Mouse (Mus musculus): ENCODE measurements around the gene Noxa1.

Gene Noxa1

DNA sequence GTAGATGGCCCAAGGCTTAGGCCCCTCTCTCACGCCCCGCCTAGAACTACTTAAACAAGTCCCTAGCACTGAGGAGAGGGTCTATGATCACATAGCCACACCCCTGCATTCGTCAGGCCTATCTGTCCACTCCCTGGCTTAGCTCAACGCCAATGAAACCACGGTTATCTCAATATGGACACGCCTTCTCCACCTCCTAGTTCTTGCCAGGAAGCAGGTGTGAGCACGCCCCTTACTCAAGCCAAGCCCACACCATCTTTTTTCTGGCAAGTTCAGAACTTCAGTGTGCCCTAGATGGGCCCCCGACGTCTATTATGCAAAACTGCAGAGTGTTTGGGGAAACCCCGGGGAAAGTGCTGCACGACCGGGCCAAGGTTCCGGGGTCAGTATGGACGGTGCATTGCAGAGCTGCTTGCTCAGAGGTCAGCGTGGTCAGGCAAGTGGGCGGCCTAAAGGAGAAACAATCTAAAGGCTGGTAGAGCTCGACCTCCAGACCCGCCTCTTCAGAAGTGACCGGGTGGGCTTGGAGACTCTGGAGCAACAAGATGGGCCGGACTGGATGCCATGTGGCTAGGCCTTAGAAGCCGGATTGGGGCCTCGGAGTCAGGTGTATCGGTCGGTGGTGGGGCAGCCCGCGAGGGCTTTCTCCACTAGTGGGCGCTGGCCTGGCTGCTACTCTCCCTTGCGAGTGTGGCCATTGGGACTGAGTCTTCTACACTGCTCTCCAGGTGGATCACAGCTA is at the start of gene Noxa1:
TSS of gene Noxa1 (minus strand) at position 41 of the 742 bp plus-strand sequence.
- in situ Hi-C loops (cut with MboI; ENCODE audit: low sequenced_read_pairs) = no loop called here

DNA sequence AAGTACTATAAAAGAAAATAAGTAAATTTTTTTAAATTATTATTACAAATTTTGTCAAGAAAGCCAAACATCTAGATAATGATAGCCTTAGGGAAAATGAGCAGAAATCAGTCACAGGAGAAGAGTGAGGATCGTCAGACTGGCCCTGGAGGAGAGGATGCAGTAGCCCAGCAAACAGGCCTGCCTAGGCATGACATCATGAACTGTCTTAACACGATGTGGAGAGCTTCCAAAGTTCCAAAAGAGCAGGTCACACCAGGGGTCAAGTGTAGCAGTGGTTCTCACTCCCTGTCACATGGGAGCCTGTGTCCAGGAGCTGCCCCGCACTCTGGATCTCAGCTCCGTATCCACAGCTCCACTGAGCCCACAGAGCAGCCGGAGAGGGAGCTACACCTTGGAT is 47.0 kb upstream of the Noxa1 start:
- in situ Hi-C loops (cut with MboI; ENCODE audit: low sequenced_read_pairs) = no loop called here

DNA sequence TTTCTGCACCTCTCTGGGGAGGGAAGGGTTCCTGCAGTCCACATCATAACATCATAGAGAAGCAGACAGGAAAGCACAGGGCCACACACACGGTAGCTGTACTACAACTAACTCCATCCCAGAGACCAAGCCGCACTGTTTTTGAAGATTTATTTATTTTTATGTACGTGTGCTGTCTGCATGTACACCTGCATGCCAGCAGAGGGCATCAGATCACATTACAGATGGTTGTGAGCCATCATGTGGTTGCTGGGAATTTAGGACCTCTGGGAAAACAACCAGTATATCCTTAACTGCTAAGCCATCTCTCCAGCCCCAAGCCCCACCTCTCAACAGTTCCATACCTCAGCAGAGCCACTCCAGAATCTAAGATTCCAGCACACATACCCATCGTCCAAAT is 46.2 kb upstream of the Noxa1 start:
- in situ Hi-C loops (cut with MboI; ENCODE audit: low sequenced_read_pairs) = no loop called here

GRCm38 (mm10) chr2:25137832-25138231 is 42.9 kb upstream of the Noxa1 start:
- in situ Hi-C loops (cut with MboI; ENCODE audit: low sequenced_read_pairs) = no loop called here

DNA sequence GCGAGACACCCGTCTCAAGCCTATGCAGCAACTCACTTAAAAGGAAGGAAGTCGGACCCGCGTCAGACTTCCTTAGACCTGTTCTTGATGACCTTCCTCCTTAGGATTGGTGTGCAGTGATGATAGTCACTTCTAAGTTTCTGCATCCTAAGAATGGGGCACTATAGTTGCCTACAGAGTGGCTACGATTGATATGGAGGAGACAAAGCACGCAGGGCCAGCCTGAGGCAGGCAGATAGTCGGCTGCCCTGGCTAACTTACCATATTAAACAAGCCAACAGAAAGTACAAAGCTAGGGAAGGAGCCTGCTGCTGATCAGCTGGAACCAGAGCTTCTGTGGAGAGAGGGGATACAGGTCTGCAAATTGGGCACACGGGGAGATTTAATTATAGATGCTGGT is 36.7 kb upstream of the Noxa1 start:
- in situ Hi-C loops (cut with MboI; ENCODE audit: low sequenced_read_pairs) = no loop called here

DNA sequence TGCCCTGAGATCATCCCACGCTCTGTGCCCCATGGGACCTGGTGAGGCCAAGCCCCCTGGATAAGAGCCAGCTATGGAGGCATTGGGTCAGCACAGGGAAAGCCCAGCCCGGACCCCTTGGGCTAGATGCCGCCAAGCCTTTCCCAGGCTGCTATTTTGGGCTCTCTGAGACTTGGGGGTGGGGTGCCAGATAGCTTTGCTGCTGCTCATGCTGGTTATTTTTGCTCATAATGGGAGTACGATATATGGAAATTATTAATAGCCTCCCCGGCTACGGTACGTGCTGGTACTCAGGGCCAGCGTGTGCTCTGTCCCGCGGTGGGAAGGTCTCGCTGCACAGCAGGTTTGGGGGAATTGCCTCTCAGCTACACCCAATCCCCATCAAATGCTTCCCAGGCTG is 33.1 kb upstream of the Noxa1 start:
- in situ Hi-C loops (cut with MboI; ENCODE audit: low sequenced_read_pairs) = no loop called here

DNA sequence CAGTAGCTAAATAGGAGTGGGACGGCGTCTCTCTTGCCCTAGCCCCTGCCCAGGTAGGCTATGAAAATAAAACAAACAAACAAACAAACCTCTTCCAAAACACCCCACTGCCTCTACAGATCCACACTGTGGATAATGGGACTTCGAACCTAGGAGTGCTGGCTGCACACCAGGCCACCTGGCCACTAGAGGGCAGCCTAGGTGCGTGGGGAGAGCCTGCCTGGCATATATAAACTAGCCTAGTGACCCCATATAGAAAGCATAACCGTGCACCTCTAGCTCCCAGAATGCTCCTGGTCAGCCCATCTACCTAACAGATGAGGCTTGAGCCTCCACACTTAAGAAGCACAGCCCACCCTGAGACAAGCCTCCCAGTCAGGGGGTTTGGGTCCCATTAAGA is 32.3 kb upstream of the Noxa1 start:
- in situ Hi-C loops (cut with MboI; ENCODE audit: low sequenced_read_pairs) = no loop called here

- in situ Hi-C loops (cut with MboI; ENCODE audit: low sequenced_read_pairs) = no loop called here
Measured at GRCm38 (mm10) chr2:25126011-25127010, 31.4 kb upstream of the Noxa1 start.

DNA sequence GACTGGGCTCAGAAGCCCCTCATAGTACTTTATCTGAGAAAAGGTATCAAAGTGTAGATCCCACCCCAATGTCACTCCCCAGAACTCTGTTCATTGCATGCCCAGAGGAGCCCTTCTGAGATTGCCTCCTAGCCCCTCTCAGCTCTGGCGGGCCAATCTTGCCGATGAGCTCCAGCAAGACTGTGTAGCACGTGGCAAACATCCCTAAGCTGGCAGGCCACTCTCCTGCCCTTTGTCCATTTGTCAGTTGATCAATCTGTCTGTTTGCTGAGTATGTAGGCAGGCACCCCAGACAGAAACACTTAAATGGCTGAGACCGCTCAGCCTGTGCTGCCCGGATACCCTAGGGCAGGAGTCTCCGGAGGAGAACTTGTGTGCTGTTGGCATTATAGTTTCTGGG is 30.2 kb upstream of the Noxa1 start:
- in situ Hi-C loops (cut with MboI; ENCODE audit: low sequenced_read_pairs) = no loop called here

DNA sequence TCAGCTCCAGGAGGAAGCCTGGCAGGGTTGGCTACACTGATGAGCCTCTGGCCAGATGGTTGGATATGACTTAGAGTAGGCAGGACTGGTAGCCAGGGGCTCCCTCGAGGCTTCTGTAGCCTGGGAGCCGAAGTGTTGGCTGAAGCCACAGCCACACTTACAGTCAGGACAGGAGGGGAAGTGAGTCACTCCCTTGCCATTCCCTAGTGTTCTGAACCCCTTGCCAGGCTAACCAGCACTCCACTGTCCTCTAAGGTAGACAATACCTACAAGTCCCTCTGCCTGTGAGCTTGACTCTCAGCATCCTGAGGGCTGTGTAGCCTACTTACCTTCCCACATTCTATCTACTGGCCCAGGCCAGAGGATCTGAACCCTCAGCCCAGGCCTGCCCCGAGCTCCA is 29.5 kb upstream of the Noxa1 start:
- in situ Hi-C loops (cut with MboI; ENCODE audit: low sequenced_read_pairs) = no loop called here

- in situ Hi-C loops (cut with MboI; ENCODE audit: low sequenced_read_pairs) = no loop called here
Measured at GRCm38 (mm10) chr2:25123527-25123926, 28.6 kb upstream of the Noxa1 start.

GRCm38 (mm10) chr2:25122666-25123065 is 27.7 kb upstream of the Noxa1 start:
- in situ Hi-C loops (cut with MboI; ENCODE audit: low sequenced_read_pairs) = no loop called here

DNA sequence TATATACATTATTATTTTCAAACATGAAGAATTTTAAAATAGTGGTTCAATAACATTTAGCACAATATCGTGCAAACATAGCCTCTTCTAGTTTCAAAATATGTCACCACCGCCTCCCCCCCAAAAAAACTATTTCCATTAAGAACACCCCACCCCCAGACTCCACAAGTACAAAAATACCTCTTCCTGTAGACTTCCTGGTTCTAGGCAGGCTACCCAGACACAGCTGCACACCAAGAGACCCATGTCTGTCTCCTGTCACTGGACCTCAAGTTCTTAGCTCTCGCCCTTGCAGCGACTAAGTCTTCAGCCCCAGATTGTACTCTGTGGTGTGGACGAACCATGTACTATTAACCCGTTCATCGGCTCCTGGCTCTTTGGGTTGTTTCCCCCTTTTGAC is 26.0 kb upstream of the Noxa1 start:
- in situ Hi-C loops (cut with MboI; ENCODE audit: low sequenced_read_pairs) = no loop called here

DNA sequence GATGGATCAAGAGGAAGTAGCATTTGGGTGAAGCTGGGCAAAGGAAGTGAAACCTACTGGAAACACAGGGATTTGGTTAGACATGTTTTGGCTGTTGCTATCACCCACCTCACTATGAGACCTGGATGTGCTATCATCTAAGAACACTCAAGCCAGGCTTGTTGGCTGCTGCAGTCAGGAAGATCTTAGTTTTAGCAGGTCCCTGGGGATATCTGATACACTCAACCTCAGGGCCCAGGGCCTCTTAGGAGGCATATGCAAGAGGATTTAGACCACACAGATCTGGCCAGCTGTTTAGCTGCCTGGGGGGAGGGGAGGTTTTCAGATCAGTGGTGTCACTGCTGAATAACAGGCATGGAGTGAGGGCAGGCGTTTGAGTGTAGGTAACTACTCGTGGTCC is 20.5 kb upstream of the Noxa1 start:
- in situ Hi-C loops (cut with MboI; ENCODE audit: low sequenced_read_pairs) = no loop called here

GRCm38 (mm10) chr2:25114308-25114707 is 19.4 kb upstream of the Noxa1 start:
- in situ Hi-C loops (cut with MboI; ENCODE audit: low sequenced_read_pairs) = no loop called here

DNA sequence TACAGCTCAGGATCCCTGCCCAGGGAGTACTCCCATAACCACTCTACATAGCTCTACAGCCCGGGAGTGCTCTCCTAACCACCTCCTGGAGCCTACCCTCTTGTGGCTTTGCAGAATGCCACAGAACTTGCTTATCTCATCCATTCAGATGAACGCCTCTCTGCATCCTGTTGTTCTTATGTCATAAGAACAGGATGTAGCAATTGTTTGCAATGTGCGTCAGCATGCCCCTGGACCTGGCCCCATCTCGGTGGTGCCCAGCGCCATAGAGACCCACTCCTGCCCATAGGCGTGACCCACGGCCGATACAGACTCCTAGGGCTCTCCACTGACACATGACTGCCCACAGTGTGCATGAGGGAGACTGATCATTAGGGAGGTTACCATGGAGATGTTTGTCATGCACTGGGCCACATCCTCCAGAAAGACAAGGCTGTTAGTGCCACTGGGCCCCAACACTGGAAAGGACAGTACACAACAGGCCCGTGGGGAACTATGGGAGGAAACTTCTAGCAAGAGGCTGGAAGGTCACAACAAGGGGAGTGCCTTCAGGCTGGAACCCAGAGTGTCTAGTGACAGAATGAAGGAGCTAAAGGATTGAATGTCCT is 16.3 kb upstream of the Noxa1 start:
- in situ Hi-C loops (cut with MboI; ENCODE audit: low sequenced_read_pairs) = no loop called here

- in situ Hi-C loops (cut with MboI; ENCODE audit: low sequenced_read_pairs) = no loop called here
Measured at GRCm38 (mm10) chr2:25110505-25111183, 15.7 kb upstream of the Noxa1 start.

GRCm38 (mm10) chr2:25109487-25109886 is 14.5 kb upstream of the Noxa1 start:
- in situ Hi-C loops (cut with MboI; ENCODE audit: low sequenced_read_pairs) = no loop called here

DNA sequence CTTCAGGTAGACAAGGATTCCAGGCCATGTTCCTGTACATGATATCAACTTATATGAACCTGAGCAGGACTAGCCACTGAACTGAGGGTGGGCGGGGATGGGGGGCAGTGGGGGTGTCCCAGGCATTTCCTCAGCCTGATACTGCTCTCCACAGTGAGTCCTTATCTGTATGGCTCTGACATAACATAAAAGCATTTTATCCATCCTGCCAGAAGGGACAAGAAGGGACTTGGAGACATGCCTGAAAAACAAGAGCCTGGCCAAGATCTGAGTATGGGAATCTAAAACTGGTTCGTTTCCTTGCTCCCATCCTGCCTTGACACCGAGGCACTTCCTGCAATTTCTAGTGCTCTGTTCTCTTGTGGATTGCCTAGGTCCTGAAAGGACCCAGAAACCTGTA is 11.1 kb upstream of the Noxa1 start:
- in situ Hi-C loops (cut with MboI; ENCODE audit: low sequenced_read_pairs) = no loop called here

DNA sequence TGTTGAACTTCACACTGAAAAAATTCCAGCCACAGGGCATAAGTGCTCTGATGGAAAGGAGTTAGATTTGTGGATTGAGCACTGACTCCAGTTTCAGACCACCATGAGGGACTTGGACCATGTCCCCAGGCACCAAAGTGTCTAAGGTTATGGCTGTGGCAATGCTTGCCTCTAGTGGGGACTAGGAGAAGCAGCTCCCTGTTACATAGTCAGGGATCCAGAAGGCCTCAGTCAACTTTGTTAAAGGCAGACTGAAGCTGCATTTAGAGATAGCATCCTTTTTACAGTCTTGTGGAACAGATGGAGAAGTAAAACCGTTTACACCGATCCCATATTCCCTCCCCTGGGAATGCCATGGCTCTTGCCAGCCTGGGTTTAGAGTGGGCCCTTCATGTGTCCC is 9.2 kb upstream of the Noxa1 start:
- in situ Hi-C loops (cut with MboI; ENCODE audit: low sequenced_read_pairs) = no loop called here

- in situ Hi-C loops (cut with MboI; ENCODE audit: low sequenced_read_pairs) = no loop called here
Measured at GRCm38 (mm10) chr2:25099703-25100102, 4.8 kb upstream of the Noxa1 start.
